Mouse (Mus musculus) stomach, embryonic 15.5 days (tissue): Measurements from ENCODE around the gene Cep295nl. TPM values are rescaled to one million over a fixed set of nuclear protein-coding genes. Genes with fewer than 3 reads are reported as not detected.

Source experiments
- ATAC-seq: fragments of 200-750 bp; cut with Nextera tagmentation; 2 replicates; pipeline ENCODE4 v1.8.0; 2017; ENCODE audit warnings: low read depth, moderate number of reproducible peaks, moderate TSS enrichment; ENCODE audit not compliant: insufficient read depth, low FRiP score
- H3K27ac ChIP-seq: fragments of 300-500 bp; sonication (generic); 2 replicates; pipeline ENCODE4 v1.5.1; 2015; ENCODE audit warnings: mild to moderate bottlenecking, inconsistent platforms
- H3K27me3 ChIP-seq: fragments of 300-500 bp; sonication (generic); replicated peaks from 2 replicates; pipeline ENCODE4 v1.6.1; 2015; ENCODE audit warnings: inconsistent platforms
- H3K36me3 ChIP-seq: fragments of 300-500 bp; sonication (generic); 2 replicates; pipeline ENCODE4 v1.6.1; 2015; ENCODE audit warnings: inconsistent platforms
- H3K4me1 ChIP-seq: fragments of 300-500 bp; sonication (generic); 2 replicates; pipeline ENCODE4 v1.6.1; 2015; ENCODE audit warnings: inconsistent platforms
- H3K4me2 ChIP-seq: fragments of 300-500 bp; sonication (generic); 2 replicates; pipeline ENCODE4 v1.6.1; 2015; ENCODE audit warnings: mild to moderate bottlenecking, inconsistent platforms
- H3K4me3 ChIP-seq: fragments of 300-500 bp; sonication (generic); replicated peaks from 2 replicates; pipeline ENCODE4 v1.5.1; 2015; ENCODE audit warnings: inconsistent platforms
- H3K9ac ChIP-seq: fragments of 300-500 bp; sonication (generic); 2 replicates; pipeline ENCODE4 v1.6.1; 2015; ENCODE audit warnings: inconsistent platforms
- H3K9me3 ChIP-seq: fragments of 300-500 bp; sonication (generic); 2 replicates; pipeline ENCODE4 v1.6.1; 2016; ENCODE audit warnings: inconsistent platforms
- whole genome bisulfite sequencing: fragments of 180-500 bp; shearing (Covaris S2); methylation state at CpG from one replicate; pipeline ENCODE4 v1.1.7; 2015; 5-methylcytosine and 5-hydroxymethylcytosine counted together
- polyA plus RNA-seq: library from polyadenylated mRNA; unstranded; fragments of >200 nt; fragmentation: Nextera tagmentation; extraction: Ambion mirVana; gene quantifications from 2 replicates; pipeline ENCODE4 v1.2.1, GENCODE M21; 2015

Cep295nl gene
- polyA plus RNA-seq, 1 experiment from 2014 or later = 0.42 TPM

DNA sequence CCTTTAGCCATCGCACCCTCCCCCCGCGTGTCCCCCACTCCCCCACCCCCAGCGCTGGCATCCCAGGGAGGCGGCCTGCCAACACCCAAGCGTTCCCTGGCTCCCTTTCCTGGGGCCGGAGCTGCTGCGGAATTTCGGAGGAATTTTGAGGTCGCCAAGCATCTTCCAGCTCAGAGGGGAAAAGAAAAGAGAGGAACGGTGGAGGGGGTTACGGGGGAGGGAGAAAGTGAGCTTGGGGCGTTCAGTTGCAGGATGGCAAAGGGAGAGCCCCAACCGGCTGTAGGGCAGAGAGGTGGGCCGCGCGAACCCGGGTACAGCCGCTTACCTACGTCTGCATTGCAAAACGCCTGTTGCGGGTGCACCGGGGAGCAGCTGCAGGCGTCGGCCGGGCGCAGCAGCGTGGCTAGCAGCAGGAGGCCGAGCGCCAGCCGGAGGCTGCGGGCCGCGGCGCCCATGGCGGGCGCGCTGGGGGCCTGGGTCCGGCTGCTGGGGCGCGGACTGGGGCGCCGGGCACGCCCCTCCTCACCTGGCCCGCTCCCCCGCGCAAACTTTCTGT is 12.4 kb upstream of the Cep295nl start:
- peak overlapping the region; percentile 90 for H3K27ac ChIP-seq
- peak overlapping the region; percentile 72 for H3K4me2 ChIP-seq
- H3K4me1 ChIP-seq = peaks cover 24% of the 10 kb centered on the region
- under 1% methylated on average over 45 of the region's 47 CpGs for whole genome bisulfite sequencing
- H3K27me3 ChIP-seq = no peaks in the 10 kb centered on the region
- no peaks in the 10 kb centered on the region for H3K36me3 ChIP-seq
- H3K4me3 ChIP-seq = peak overlapping the region; percentile 72
- ATAC-seq = peak; percentile 37; the same call in 1 of the 2 replicates
- no peaks in the 10 kb centered on the region for H3K9me3 ChIP-seq
- H3K9ac ChIP-seq = peak overlapping the region; percentile 80

DNA sequence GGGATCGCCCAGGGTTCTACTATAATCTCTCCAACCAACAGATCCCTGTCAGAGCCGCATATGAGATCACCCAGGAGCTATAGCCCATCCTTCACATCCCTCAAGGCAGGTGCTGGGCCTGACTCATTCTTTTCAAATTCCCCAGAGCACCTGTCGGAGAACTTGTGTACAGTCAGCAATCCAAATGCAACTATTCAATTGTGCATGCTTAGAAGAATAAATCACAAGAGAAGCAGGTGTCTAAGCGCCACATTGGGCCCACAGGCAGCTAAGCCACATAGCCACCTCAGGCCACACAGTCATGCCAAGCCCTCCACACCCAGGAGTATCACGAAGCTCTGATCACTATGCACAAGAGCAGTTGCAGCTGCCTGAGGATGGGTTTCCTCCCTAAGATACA is 7.2 kb upstream of the Cep295nl start:
- peaks cover 56% of the 10 kb centered on the region for H3K4me1 ChIP-seq
- ATAC-seq = no peak

DNA sequence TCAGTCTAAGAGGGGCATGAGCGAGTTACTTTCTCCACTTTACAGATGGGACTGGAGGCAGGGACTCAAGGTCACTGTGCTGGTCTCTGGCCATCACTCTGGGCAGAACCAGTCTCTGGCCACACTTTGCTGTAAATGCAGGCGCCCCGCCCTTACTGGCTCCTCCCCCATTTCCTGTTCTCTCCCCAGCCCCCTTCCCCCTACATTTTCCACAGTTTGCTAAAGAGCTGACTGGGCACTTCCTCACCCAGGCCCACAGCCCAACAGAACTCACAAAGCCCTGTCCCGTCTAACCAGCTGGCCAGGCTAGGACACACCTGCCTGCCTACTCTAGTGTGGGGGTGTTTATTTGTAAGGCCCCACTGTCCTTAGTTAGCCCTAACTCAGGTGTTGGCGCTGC is 6.6 kb upstream of the Cep295nl start:
- Histone ChIP-seq H3K9me3 (no peaks in the 10 kb centered on the region), H3K9ac (no peak overlapping the region), H3K4me1 (peaks cover 50% of the 10 kb centered on the region), H3K27me3 (no peaks in the 10 kb centered on the region), H3K4me3 (no peak overlapping the region), H3K36me3 (no peaks in the 10 kb centered on the region), H3K27ac (peak overlapping the region; percentile 65), H3K4me2 (no peak overlapping the region)
- ATAC-seq = peak; percentile 59
- WGBS = 39% methylated on average over 5 of the region's 5 CpGs

More for the DNA sequence above, 7.2 kb upstream of the Cep295nl start:
- WGBS = 80% methylated on average over 5 of the region's 5 CpGs
- Histone ChIP-seq H3K9ac (no peak overlapping the region), H3K4me3 (no peak overlapping the region), H3K36me3 (no peaks in the 10 kb centered on the region), H3K9me3 (no peaks in the 10 kb centered on the region), H3K27ac (peak overlapping the region; percentile 65; the same call in 1 of the 2 replicates), H3K4me2 (no peak overlapping the region), H3K27me3 (no peaks in the 10 kb centered on the region)

DNA sequence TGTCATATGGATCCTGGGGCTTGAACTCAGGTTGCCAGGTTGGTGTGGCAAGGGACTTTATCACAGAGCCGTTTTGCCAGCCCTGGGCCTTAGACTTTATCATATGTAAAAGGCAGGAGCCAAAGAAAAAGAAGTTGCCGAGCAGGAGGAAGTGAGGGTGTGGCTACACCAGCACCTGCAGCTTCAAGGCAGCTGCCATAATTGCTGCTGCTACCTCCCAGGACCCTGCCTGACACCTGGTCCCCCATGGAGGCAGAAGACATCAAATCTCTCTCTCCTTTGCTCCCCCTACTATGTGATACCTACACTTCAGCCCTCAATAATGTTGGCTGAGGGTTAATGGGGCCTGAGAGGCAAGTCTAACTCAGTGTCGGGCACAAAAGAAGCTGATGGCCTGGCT is 6.1 kb upstream of the Cep295nl start:
- H3K27ac ChIP-seq = peak overlapping the region; percentile 65
- H3K36me3 ChIP-seq = no peaks in the 10 kb centered on the region
- WGBS = 36% methylated on average over 3 of the region's 3 CpGs
- no peak overlapping the region for H3K9ac ChIP-seq
- peaks cover 47% of the 10 kb centered on the region for H3K4me1 ChIP-seq
- no peak overlapping the region for H3K4me3 ChIP-seq
- H3K4me2 ChIP-seq = no peak overlapping the region
- H3K27me3 ChIP-seq = no peaks in the 10 kb centered on the region
- H3K9me3 ChIP-seq = no peaks in the 10 kb centered on the region
- no peak for ATAC-seq

DNA sequence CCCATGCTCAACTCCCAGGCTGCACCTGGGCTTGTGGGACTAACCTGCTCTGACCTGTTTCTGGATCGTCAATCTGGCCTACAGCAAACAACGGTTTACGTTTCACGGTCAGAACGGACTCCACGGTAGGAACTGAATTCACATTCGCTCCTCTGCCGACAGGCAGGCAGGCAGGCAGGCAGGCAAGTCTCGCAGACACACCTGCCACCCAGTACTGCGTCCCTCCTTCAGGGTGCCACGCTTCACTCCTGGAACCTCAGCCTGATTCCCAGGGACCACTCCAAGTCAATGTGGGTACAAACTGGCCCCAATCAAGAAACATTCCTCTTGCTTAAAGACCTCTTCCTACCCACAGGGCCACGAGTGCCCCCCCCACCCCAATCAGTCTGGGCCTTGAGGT is 5.6 kb upstream of the Cep295nl start:
- Histone ChIP-seq H3K36me3 (no peaks in the 10 kb centered on the region), H3K4me2 (no peak overlapping the region), H3K9ac (no peak overlapping the region), H3K4me1 (peaks cover 44% of the 10 kb centered on the region), H3K4me3 (no peak overlapping the region), H3K9me3 (no peaks in the 10 kb centered on the region), H3K27ac (peak overlapping the region; percentile 3; the same call in 1 of the 2 replicates), H3K27me3 (no peaks in the 10 kb centered on the region)
- WGBS = 71% methylated on average over 12 of the region's 12 CpGs
- no peak for ATAC-seq

DNA sequence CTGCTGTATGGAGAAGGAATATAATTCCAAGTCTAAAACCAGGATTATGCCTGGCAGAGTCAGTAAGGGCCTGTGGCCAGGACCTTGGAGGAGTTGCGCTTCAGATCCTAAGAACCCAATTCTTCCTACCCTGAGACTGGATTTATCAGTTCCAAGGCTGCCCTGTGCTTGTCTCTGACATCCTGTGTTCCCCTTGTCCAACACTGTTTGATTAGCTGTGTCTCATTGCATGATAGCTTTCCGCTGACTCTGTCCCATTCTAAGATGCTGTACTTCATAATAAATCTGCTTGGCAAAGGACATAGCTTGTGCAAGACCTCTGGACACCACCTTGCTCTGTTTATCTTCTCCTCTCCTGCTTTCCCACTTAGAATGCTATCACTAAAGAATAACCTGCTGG is 5.1 kb upstream of the Cep295nl start:
- H3K27ac ChIP-seq = peak overlapping the region; percentile 3; the same call in 1 of the 2 replicates
- no peaks in the 10 kb centered on the region for H3K9me3 ChIP-seq
- H3K4me2 ChIP-seq = no peak overlapping the region
- H3K27me3 ChIP-seq = no peaks in the 10 kb centered on the region
- no peak overlapping the region for H3K9ac ChIP-seq
- no peak overlapping the region for H3K4me3 ChIP-seq
- peaks cover 41% of the 10 kb centered on the region for H3K4me1 ChIP-seq
- ATAC-seq = no peak
- 83% methylated on average over 2 of the region's 2 CpGs for WGBS
- no peaks in the 10 kb centered on the region for H3K36me3 ChIP-seq

DNA sequence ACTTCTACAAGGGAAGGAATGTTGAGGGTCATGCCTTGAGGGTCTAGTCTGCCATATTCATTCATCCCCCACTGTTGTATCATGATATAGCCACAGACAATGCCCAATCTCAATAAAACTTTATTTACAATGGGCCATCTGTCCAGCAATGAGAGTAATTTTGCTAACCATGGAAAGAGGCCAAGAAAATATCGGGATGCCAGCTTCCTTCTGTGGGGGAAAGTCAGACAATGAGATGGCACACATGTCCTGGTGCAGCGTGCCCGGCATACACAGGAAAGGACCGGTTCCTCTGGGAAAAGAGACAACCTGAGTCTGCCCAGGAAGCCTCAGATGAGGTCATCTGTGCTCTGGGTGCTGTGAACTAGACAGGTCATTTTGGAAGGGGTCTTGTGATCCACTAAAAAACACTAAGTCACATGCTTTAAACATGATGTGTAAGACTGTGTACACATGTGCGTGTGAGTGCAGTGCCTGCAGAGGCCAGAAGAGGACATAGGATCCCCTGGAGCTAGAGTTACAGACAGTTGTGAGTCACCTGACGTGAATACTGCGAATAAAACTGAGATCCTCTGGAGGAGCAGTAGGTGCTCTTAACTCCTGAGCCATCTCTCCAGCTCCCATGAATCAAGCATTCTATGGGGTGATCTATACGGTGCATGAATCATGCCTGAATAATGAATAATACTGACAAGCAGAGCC is 4.2 kb upstream of the Cep295nl start:
- H3K4me1 ChIP-seq = peaks cover 41% of the 10 kb centered on the region
- no peak overlapping the region for H3K27ac ChIP-seq
- no peaks in the 10 kb centered on the region for H3K36me3 ChIP-seq
- H3K9ac ChIP-seq = no peak overlapping the region
- H3K27me3 ChIP-seq = no peaks in the 10 kb centered on the region
- H3K4me2 ChIP-seq = no peak overlapping the region
- WGBS = 81% methylated on average over 8 of the region's 8 CpGs
- no peaks in the 10 kb centered on the region for H3K9me3 ChIP-seq
- H3K4me3 ChIP-seq = no peak overlapping the region
- ATAC-seq = no peak

DNA sequence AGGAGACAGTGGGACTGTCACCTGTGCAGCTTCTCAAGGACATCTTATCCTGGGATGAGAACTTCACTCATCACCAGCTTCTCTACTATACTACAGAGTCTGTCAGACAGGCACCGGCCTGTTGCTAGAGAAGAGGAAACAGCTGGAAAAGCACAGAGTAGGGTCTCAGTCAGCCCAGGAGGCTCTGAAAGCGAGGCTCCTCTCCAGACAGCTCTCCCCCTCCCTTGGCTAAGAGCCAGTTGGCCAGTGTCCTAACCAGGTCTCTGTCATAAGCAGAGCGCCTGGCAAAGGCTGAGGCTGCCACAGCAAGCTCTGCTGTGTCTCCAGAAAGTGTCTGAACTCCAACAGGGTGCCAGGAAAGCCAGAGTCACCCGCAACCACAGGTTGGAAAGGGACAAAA is 3.4 kb upstream of the Cep295nl start:
- Histone ChIP-seq H3K4me1 (peaks cover 41% of the 10 kb centered on the region), H3K9me3 (no peaks in the 10 kb centered on the region), H3K27me3 (no peaks in the 10 kb centered on the region), H3K36me3 (no peaks in the 10 kb centered on the region), H3K4me2 (no peak overlapping the region), H3K9ac (no peak overlapping the region), H3K27ac (peak overlapping the region; percentile 33; the same call in 1 of the 2 replicates), H3K4me3 (no peak overlapping the region)
- ATAC-seq = no peak
- WGBS = 38% methylated on average over 4 of the region's 4 CpGs

DNA sequence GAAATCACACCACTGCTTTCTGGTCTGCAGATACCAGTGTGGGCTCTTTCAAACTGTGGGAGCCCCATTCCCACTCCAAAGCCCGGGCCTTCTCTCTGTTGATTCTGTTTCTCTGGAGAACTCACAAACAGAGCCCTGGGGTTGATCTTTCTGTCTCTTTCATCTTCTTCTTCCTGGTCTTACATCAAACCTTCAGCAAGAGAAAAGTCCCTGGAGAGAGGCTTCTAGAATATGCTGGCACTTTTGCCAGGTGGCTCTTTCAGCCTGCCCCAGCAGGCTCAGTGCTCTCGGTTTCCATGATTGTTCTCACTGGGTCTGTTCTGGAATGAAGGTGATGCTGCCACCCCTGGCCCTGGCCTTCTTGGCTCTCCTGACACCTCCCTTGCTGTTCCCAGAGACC is 1.3 kb upstream of the Cep295nl start:
- Histone ChIP-seq H3K27ac (no peak overlapping the region), H3K4me2 (no peak overlapping the region), H3K9ac (no peak overlapping the region), H3K27me3 (no peaks in the 10 kb centered on the region), H3K9me3 (no peaks in the 10 kb centered on the region), H3K36me3 (no peaks in the 10 kb centered on the region), H3K4me1 (peaks cover 31% of the 10 kb centered on the region), H3K4me3 (no peak overlapping the region)
- ATAC-seq = no peak
- 54% methylated on average over 2 of the region's 2 CpGs for whole genome bisulfite sequencing

DNA sequence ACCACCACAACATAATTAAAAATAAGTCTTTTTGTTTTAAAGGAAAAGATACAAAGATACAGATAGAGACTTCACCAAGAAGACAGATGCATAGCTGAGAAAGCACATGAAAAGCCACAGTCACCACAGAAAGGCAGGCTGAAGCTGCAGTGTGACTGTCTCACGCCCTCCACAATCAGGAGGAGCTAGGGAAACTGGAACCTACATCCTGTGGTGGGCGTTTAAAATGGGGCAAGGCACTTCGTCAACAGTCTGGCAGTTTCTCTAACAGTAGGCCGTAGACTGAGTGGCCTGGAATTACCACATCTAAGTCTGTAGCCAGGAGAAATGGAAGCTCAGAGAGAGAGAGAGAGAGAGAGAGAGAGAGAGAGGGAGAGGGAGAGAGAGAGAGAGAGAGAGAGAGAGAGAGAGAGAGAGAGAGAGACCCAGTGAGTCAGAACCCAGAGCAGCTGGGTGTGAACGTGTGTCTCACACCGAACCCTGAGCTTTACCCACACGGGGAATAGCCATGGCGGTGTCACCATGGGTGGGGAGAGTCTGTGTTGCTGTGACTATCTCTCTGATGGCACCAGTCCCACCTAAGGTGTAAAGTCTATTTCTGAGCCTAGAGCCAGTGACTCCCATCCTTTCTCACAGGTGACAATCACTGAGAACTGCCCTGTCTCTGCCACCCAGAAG is 4.7 kb downstream of the Cep295nl start:
- 58% methylated on average over 8 of the region's 8 CpGs for WGBS
- no peaks in the 10 kb centered on the region for H3K27me3 ChIP-seq
- no peaks in the 10 kb centered on the region for H3K4me1 ChIP-seq
- no peak overlapping the region for H3K9ac ChIP-seq
- H3K36me3 ChIP-seq = no peaks in the 10 kb centered on the region
- H3K4me3 ChIP-seq = no peak overlapping the region
- H3K27ac ChIP-seq = no peak overlapping the region
- ATAC-seq = no peak
- no peaks in the 10 kb centered on the region for H3K9me3 ChIP-seq
- no peak overlapping the region for H3K4me2 ChIP-seq

DNA sequence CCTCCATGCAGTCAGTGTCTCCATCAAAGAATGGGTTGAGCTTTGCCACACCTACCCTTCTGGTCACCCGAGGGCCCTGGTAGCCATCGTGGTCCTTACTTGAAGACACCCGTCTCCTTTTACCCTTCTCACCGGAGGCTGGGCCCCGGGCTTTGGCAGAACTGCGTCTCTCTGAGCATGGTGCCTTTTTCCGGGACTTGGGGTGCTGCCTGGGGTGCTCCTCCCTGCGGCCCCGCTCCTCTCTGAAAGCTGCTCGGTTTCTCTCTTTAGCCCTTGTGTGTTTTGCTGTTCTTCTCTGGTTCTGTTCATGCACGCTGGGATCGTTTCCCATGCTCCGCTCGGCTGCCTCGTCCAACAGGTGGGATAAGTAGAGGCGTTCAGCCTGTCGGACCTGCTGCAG is 8.9 kb downstream of the Cep295nl start:
- no peak for ATAC-seq

DNA sequence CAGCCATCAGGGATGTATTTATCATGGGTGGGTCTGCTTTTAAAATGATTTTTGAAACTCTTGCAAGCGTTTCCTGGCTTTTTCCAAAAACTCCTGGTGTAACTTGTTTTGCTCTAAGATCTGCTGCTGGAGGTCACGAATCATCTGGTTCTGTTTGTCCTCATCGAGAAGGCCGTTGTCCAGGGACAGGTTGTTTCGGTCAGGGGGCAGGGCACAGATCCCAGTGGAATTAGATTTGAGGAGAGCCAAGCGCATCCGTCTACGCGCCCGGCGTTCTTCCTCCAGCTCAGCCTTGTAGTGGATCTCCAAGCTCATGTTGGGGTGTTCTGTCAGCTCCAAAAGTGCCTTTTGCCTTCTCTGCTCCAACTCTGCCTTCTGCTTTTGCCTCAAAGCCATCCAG is 9.9 kb downstream of the Cep295nl start:
- Histone ChIP-seq H3K4me3 (no peak overlapping the region), H3K9ac (no peak overlapping the region), H3K36me3 (no peaks in the 10 kb centered on the region), H3K4me2 (no peak overlapping the region), H3K9me3 (no peaks in the 10 kb centered on the region), H3K27me3 (no peaks in the 10 kb centered on the region), H3K27ac (no peak overlapping the region), H3K4me1 (peaks cover 3% of the 10 kb centered on the region; the same call in 1 of the 2 replicates)
- 86% methylated on average over 11 of the region's 11 CpGs for WGBS
- no peak for ATAC-seq

More for the DNA sequence above, 8.9 kb downstream of the Cep295nl start:
- H3K4me2 ChIP-seq = no peak overlapping the region
- H3K4me3 ChIP-seq = no peak overlapping the region
- no peaks in the 10 kb centered on the region for H3K4me1 ChIP-seq
- H3K27me3 ChIP-seq = no peaks in the 10 kb centered on the region
- H3K27ac ChIP-seq = no peak overlapping the region
- H3K36me3 ChIP-seq = no peaks in the 10 kb centered on the region
- WGBS = 83% methylated on average over 17 of the region's 17 CpGs
- no peaks in the 10 kb centered on the region for H3K9me3 ChIP-seq
- no peak overlapping the region for H3K9ac ChIP-seq
